Mouse (Mus musculus) cerebellum, adult 18-20 months (tissue): ENCODE data around the gene M1ap.

Source experiments
- DNase-seq, 2 experiments: peaks; one replicate each; pipeline ENCODE4 v3.0.0; 2021

The M1ap gene

DNA sequence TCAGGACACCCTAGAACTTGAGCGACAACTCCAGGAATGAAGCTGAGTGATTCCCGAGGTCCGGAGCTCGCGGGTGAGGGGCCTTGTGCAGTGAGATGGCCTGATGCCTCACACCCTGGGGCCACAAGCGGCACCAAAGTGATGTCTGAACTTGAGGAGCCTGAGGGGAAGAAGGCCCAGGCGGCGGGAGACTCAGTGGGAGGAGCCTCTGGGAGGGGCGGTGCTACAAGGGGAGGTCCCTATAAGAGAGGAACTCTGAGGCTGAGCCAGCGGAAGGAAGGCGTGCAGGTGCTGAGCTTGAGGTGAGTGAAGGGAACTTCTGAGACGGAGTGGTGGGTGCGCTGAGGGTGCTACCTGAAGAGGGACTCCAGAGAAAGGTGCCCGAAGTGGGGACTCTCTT lies at the start of gene M1ap:
M1ap (plus strand) TSS at position 252 of the 400 bp plus-strand sequence.
- DNase-seq = no peak

DNA sequence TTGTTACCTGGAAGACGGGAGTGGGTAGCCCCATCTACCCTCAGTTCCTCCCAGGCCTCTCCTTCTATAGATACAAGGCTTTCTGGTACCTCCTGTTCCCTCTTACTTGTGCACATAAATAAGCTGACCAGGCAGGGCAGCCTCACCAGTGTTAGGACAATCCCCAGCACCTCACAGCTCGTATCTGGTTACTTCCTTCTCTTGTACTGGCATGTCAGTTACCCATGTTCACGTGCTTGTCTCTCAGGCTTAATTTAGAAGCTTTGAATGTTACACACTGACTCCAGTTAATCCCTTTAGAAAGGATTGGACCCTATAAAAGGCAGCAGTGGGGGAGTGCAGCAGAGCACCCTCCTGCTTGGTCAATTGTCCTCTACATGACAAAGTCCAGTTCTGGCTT lies 49.4 kb upstream of the M1ap start:
- no peak for DNase-seq

DNA sequence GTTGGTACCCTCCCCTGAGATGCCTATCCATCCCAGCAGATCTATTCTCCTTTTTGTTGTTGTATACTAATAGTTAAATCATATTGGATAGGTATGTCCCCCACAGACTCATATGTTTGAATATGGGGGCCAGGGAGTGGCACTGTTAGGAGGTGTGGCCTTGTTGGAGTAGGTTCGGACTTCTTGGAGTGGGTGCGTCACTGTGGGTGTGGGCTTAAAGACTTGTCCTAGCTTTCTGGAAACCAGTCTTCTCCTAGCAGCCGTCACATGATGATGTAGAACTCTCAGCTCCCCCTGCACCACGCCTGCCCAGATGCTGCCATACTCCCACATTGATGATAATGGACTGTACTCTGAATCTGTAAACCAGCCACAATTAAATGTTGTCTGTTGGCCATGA lies 48.5 kb upstream of the M1ap start:
- DNase-seq = no peak

DNA sequence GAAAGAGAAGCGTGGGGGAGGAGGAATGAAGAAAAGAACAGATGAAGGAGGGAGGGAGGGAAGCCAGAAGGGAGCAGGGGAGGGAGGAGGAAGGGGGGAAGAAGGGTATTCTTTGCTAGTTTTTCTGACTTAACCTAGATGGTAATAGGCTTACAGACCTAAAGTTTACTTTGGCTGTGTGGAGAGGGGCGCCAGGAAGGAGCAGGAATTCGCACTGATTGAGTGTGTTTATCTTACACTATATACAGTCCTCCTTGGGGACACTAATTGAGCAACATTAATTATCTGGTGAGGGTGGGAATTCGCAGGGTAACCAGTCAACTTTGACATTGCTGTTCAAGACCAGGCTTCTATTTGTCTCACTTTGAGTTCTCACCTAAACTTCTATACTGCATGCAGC lies 48.0 kb upstream of the M1ap start:
- DNase-seq = no peak

DNA sequence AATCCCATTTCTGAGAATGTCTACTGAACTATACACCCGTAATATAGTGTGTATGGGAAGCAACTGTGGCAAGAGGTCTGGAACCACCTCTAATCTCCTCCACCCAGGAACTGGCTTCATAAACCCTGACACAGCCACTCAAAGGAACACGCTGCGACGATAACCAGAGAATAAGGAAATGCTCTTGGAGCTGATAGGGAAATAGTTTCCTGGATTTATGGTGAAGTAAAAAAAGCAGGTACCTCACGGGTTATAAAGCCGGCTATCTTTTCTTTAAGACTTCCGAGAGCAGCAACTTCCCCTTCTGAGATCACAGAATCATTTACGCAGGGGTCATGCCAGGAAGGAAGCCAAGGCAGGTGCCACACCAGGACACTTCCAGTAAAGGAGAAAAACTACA lies 44.1 kb upstream of the M1ap start:
- DNase-seq = no peak

DNA sequence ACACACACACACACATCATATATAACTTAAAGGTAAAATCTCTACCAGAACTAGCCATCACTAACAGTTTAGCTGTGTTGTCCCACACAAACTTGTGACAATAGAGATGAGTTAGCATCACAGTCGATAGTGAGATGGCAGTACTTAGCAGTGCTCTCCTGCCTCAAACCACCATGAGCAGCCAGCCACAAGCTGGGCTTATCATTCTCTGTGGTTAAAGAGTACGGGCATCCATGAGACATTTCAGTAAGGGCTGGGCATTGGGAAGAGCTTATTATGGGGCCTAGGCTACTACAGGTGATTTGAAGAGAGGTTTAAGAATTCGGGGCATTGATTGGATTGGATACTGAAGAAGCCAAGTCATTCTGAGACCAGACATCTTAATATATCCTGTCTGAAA lies 39.7 kb upstream of the M1ap start:
- no peak for DNase-seq

DNA sequence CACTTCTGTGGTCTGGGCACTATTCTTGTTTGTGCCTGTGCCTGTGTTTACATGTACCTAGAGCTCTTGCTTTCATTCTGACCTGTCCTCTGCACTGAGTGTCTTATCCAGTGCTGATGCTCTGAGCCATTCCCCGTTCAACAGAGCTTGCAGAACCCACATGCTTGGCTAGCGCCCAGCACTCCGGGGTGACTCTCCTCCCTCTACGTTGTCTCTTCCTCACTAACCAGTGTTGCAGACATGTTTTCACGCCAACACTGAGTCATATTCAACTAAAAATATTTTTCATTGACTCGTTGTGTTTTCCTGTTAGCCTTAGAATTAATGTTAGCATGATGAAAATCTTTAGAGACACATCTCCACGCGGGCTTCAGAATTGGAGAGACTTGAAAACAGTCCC lies 38.7 kb upstream of the M1ap start:
- no peak for DNase-seq

DNA sequence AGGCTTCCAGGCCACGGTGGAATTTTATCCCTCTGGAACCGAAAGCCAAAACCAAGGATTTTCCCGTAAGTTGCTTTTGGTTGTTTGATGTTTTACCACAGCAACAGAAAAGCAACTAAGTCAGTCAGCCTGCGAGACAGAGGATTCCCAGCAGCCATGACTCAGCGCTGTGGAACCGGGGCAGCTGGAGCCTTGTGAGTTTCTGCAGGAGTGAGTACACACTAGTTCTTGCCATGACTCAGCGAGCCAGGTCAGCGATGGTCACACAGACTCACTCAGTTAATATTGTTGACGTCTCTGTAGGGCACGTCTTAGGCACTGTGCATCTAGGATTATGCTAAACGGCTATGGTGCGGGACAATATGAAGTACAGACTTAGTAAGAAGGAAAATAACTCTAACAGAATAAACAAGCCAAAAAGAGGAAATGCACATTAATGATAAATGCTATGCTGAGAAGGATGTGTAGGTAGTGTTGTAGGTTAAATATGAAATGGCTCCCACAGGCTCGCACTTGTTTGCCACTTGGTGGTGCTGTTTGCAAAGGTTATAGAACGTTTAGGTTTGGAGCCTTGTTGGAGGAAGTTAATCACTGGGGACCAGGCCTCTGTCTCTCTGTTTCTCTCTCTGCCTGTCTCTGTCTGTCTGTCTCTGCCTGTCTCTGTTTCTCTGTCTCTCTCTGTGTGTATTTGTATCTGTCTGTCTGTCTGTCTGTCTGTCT lies 37.4 kb upstream of the M1ap start:
- peak; percentile 64 to 70 for DNase-seq

DNA sequence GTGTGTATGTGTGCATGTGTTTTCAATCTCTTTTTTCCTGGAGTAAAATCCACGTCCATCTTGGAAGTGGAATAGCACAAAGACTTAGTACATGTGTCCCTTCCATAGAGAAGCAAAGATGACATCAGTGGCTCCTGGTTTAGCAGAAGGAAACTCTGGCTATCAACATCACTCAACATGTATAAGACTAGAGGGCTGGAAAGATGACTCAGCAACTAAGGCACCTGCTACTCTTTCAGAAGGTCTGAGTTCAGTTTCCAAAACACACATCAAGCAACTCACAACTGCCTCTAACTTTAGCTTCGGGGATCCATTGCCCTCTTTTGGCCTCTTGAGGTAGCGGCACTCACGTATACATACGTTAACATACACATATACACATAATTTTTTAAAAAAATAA lies 35.4 kb upstream of the M1ap start:
- no peak for DNase-seq

DNA sequence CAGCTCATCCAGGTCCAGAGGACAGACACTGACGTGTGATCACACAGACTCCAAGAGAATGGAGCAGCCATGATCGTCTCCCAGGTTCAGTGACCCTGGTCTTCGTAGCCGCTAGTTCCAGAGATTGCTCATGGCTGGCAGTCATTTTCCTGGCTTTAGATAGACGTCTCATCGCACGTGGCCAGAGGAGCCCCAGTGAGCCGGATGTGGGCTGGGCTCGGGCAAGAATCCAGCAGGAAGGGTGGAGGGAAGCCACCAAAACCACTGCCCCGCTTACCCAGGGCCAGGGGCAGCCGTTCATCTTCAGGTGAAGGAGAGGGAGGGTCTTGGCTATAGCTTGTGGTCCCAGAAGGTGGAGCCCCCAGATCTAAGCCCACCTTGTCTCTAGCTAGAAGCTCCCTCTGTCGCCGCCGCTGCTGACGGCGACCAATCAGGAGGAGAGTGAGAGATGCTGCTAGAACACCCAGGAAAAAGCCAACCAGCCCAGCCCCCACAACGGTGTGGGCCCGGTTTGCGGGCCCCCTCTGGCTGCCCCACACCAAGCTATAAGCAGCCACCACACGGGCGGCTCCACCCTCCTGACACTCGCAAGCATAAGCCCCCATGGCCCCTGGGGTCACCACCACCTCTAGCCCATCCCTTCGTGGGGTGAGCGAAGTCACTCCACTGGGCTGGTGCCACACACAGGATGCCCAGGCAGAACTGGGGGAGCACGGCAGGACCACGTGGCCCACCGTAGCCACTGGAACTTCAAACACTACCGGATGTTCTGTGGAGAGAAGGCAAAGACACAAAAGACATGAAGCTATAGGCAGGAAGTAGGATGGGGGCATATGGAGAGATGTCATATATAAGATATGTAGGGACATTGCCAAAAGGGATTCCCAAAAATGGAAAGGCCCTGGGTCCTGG lies 33.1 kb upstream of the M1ap start:
- no peak for DNase-seq

DNA sequence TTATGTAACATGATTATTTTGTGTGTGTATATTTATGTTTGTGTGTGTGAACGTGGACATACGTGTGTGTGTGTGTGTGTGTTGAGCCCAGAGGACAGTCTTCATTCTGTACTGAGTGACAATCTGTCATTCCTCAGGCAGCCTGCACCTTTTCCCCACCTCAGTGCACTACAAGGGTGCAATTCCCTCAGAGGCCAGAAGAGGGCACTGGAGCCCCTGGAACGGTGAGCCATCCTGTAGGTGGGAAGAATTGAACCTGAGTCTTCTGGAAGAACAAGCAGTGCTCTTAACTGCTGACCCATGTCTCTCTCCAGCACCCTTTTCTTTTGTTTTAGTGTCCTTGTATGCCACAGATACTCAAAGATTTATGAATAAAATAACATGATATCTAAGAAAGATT lies 30.8 kb upstream of the M1ap start:
- DNase-seq = peak; percentile 73 to 79

DNA sequence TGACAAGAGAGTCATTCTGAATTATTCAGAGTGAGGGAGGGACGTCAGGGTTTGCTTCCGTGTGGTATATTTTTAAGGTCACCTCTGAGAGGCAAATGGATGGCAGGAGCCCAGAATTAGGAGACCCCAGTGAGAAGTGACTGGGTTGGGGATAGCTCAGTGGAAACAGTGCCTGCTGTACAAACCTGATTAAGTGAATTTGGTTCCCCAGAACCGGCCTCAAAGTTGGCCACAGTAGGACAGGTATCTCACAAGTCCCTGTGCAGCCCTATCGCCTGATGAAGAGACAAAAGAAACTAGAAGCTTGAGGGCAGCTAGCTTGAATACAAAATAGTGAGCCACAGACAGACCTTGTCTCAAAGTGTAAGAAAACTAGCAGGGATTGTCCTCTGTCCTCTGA lies 30.2 kb upstream of the M1ap start:
- no peak for DNase-seq

DNA sequence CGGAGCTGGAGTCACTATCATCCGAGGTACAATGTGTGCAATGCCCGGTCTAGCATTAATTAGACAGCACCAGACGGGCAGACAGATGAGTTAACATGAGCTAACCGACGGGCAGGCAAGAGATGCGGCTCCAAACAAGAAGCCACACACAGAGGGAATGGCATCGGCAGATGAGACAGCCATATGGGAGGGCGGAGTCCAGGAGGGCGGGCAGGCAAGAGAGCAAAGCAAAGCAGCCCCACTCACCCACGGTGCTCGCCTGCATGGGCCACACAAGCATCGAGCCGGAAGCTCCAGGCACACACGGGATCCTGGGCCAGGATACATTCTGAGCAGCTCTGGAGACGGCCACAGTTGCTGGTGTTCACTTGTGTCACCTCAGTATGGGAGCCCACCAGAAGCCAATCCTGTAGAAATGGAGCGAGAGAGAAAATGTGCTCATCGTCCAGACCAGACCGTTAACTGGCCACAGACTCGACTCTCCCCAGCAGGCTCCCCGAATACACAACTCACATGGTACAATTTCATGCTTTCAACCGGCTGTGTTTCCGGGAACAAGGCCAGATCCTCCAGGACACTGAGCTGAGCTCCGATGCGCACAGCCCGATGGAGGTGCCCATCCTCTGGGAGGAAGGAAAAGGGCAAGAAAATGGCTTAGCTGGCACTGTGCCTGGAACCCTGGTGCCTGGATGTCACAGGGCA lies 29.5 kb upstream of the M1ap start:
- peak; percentile 90 to 92 for DNase-seq

DNA sequence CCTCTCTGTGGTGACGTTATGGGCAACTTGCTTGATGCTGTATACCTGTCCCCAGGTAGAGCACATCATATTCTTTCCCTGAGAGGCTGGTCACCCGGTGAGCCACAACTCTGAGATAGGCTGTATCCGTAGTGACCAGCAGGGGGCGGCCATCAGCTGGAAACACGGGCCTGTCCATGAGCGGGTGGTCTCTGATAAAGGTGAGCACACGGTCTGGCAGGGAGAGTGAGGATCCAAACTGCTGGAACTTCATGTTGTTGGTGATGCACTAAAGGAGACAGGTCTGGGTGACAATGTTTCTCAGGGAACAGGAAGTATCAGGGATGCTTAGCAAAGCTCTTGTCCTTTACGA lies 28.9 kb upstream of the M1ap start:
- DNase-seq = no peak

DNA sequence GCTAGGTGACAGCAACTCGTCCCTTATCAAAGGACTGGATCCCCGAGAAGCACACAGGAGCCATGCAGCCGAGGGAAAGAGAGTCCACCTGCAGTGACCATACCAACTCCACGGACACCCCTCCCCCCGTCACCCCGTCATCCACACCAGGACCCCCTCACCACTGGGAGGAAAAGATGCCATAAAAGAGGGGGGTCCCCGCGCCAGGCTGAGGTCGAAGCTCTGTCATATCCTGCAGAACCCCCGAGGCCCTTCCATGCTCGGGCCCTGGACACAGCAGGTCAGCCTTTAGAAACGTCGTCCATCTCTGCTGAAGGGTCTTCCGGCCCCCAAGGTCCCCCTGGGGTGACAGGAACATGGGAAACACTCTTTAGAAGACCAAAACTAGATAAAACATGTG lies 28.3 kb upstream of the M1ap start:
- peak in 1 of 2 experiments; percentile 43 for DNase-seq

DNA sequence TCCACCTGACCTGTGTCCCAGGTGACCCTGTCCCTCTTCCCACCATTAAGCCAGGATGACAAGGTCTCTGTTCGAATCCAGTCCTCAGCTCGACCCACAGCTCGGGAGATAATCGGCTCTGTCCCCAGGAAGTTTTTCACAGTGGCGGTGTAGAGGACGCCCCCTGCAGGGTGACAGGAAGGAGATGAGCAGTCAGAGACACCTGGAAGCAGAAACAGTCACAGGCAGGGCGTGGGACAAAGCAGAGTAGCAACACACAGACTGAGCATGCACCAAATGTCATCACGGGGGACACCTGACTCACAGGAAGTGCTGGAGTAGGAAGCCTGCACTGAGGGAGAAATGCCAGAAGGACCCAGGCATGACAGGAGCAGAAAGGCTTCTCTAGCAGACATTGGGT lies 27.2 kb upstream of the M1ap start:
- peak in 1 of 2 experiments; percentile 40 for DNase-seq

DNA sequence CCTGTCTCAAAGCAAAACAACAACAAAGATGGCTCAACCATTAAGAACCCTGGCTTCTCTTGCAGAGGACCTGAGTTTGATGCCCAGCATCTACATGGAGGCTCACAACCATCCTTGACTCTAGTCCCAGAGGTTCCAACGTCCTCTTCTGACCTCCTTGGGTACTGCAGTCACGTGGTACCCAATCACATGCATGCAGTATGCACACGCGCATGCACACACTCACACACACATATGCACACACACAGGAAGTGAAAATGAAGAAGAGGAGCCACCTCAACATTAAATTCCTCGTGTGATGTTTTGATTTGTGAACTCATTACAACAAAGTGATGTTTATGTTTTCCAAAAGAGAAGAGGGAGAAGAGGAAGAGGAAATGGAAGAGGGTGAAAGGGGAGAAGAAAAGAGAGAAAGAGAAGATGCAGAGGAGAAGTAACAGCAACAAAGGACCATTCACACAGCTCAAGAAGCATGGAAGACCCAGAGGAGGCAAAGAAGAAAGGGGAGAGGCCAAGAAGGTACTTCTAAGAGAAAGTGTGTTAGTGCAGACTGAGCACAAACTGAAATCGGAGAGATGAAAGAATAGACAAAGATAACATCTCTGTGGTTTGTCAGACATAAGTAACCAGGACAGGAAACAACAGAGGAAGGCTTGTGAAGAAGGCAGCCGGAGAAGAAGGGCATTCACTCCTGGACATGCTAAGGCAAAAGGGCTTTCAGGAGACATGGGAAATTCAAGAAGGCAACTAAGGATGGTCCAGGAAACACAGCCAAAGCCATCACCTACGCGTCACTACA lies 25.1 kb upstream of the M1ap start:
- DNase-seq = no peak

DNA sequence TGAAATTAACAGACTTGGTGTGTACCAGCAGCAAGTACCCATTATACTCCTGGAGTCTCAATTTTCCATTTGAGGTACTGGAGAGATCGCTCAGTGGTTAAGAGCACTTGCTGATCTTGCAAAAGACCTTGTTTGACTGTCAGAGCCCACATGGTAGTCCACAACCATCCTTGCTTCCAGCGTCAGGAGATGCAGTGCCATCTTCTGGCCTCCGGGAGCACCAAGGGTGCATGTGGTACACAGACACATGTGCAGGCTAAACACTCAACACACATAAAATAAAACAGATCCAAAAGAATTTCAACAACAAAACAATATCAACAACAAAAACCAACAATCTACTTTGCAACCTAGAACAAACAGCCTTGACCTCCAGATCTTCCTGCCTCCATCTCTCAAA lies 21.7 kb upstream of the M1ap start:
- no peak for DNase-seq

DNA sequence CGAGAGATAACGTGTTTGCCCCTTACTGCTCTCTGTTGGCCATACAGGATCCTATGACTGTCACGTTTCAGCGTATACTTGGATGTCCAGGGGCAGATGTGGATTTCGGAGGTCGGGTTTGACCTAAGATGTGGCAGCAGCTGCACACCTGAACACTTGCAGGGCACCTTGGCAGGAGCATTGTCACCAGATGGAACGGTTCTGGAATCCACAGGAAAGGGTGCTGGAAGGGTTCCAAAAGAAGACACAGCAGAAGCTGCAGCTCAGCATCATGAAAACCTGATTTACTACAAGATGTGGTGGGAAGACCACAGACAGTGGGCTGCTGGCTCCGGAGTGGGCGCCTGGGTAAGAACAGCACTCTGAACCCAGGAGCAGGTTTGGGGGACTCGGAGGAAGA lies 20.6 kb upstream of the M1ap start:
- peak; percentile 45 to 55 for DNase-seq

DNA sequence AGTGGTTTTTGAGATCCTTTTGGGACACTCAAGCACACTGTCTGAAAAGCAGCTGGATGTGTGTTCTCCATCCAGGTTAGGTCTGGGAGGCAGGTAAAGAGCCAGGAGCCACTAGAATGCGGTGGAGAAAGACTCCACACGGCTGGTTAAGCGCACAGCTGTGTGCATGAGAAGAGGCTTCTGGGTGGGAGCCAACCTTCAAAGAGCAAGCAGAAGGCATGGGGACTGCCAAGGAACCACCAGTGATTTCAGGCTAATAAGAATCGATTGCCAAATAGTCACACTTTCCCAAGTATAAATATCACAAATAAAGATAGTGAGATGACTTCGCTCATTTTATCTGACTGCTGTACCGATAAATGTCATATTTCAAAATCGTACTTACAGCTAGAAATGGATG lies 20.2 kb upstream of the M1ap start:
- DNase-seq = peak; percentile 45 to 56

DNA sequence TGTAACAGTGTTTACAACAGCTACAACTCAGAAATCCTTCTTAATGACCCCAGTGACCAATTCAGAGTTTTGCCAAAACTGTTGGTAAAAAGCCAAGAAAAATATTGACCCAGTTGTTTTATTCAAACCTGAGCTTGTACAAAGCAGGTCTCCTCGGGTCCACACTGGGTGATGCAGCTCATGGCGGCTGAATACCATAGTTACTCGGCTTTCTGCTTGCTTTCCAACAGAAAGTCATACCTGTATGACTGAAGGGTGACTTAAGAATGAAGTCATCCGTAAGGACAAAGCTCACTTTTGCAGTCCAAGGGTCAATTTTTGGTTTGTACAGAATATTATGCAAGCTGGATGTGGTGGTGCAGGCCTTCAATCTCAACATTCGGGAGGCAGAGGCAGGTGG lies 19.1 kb upstream of the M1ap start:
- DNase-seq = no peak

DNA sequence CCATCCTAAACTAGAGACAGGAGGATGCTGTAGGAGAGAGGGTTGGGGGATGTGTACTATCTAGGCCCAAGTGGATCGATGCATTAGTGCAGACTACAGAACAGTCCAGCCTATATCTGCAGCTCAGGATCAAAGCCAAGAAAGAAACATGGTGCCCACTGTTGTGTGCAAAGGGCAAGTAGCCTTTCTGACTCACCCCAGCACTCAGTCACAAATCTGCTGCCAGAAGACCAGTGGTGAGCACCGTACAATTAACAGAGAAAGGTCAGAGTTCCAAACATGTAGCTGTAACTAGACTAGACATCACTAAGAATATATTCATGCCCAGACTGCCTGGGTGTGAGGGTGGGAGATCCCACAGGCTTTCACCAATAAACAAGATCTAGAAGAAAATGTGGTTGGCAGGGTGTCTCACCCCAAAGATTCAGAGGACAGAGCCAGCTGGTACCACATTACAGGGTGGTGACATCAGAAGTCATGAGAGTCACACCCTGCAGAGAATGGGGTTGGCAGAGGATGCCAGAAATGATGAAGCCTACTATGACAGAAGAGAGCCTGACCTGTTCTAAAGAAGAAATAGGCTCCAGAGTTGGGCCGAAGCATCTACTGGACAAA lies 12.0 kb upstream of the M1ap start:
- peak; percentile 42 to 51 for DNase-seq
